Mouse (Mus musculus) brain, embryonic 18.5 days (tissue): ENCODE results near the gene Olfr676.
"Not testable (repeated sequence)": the region's sequence is repeated elsewhere in the genome, so short reads cannot be mapped to it uniquely, and the experiment has no call there.

Experiments used
- DNase-seq: peaks from one replicate; pipeline ENCODE4 v3.0.0-alpha.2; 2012; ENCODE audit warnings: low read depth, low spot score

Gene Olfr676

DNA sequence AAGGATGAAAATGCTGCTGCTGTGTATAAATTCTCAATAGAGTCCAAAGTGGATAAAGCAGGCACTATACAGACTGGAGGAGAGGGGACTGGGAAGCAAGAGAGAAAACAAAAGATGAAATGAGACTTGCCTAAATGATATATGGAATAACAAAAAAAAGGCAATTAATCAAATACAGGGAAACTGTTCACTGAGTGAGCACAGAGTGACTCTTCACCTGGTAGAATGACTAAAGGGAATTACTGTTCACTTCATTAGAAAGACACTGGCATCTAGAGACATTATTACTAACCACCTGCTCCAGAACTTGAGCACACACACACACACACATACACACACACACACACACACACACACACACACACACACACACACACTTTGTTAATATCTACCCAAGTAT lies at the start of gene Olfr676:
Olfr676 (plus strand) TSS at position 301 of the 400 bp plus-strand sequence.
- DNase-seq, result no peak

- no peak for DNase-seq
These were observed 30.6 kb upstream of the Olfr676 start, which contains the start of gene Olfr672 for GRCm38 (mm10) chr7:105001929-105002328. Gene Olfr672, minus strand, starts transcription at chr7:105002029.

- no peak for DNase-seq
These were observed 10.0 kb upstream of the Olfr676 start for GRCm38 (mm10) chr7:105022530-105022929.

DNA sequence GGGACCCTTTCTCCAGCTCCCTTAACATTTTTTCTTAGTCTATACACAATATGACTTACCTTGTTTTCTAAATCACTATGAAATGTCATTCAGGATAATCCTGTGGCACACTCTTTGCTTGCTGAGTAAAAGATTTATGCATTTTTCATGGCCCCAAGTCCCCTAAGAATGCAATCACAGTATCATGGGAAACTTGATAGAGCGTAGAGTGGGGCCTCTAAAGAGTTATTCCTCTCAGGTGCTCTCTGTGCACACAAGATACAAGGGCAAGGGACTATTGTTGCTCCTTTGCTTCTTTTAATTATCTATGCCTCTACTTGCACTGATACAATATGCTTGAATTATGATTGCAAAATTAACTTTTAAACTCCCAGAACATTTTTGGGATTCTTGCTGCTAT lies 4.1 kb upstream of the Olfr676 start, which contains the start of gene Olfr675:
Olfr675 (minus strand) TSS at position 101 of the 400 bp plus-strand sequence.
- no peak for DNase-seq

DNA sequence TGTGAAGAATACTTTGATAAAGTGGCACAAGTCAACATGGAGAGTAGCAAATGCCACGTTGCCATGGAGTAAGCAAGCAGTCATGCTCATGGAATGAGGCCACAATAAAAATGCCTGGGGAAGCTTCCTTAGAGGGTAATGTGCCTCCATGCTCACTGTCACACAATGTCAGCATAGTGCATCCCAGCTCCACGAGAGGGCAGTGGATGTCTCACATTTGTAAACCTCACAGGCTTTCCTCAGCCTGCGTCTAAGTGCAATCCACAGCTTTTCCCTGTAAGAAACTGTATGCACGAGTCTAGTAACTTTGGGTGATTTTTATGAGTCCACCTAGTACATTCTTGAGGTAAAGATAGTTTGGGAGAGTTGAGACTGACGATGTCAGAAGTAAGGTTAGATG lies 1.3 kb downstream of the Olfr676 start:
- not testable (repeated sequence) for DNase-seq

GRCm38 (mm10) chr7:105058951-105059350 lies 26.5 kb downstream of the Olfr676 start:
- no peak for DNase-seq

DNA sequence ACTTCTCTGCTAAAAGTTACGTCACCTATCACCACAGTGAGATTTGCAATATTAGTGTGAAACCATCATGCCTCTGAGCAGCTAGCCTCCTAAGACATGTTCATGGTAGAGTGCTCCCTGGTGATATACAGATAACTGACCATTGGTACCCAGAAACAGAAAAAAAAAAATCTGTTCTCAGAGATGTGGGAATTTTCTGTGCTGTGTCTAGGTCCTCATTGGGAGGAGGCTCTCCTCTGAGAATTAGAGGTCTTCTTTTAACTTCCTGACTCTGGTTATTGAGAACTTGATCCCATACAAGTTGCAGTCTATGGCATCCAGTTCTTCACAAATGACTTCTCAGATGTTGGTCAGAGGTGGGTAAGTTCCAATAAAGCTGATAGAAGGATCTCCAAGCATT lies 31.7 kb downstream of the Olfr676 start, which contains the start of gene Olfr678:
Olfr678 (plus strand) TSS at position 301 of the 400 bp plus-strand sequence.
- DNase-seq, result no peak

DNA sequence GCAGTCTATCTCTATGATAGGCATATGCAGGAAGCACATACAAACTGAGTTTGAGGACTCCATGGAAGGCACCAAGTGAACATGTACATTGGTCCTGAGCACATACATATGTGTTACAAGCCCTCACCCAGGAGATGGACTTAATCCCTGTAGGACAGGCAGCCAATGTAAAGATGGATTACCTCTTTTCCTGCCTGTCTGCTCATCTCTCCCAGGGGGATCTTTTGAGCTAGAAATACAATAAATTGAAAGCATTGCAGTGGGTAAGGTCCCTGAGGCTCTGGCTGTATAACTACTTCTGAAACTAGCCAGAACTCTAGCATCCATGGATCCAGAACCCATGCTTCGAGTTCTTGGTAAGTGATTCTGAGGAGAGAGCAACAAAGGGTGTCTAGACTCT lies 48.4 kb downstream of the Olfr676 start, which contains the start of gene Olfr679:
Olfr679 (plus strand) TSS at position 301 of the 400 bp plus-strand sequence.
- no peak for DNase-seq
